Mouse (Mus musculus) midbrain, embryonic 11.5 days (tissue): ENCODE measurements around the gene Abcc3. TPM values are rescaled to one million over a fixed set of nuclear protein-coding genes. Genes with fewer than 3 reads are reported as not detected.

Experiments used
- ATAC-seq: fragments of 200-750 bp; cut with Nextera tagmentation; 2 replicates; pipeline ENCODE4 v1.8.0; 2017; ENCODE audit warnings: moderate TSS enrichment, moderate library complexity; ENCODE audit not compliant: low FRiP score
- DNase-seq: peaks from one replicate; pipeline ENCODE4 v3.0.0; 2015; ENCODE audit warnings: low spot score; ENCODE audit errors: missing footprints
- H3K27ac ChIP-seq: fragments of 300-500 bp; sonication (generic); 2 replicates; pipeline ENCODE4 v1.5.1; 2014; ENCODE audit warnings: low read depth, low read length
- H3K27me3 ChIP-seq: fragments of 300-500 bp; sonication (generic); 2 replicates; pipeline ENCODE4 v1.6.1; 2014; ENCODE audit warnings: mild to moderate bottlenecking, low read length, moderate library complexity, mixed read lengths; ENCODE audit not compliant: control insufficient read depth, insufficient read depth
- H3K36me3 ChIP-seq: fragments of 300-500 bp; sonication (generic); 2 replicates; pipeline ENCODE4 v1.6.1; 2014; ENCODE audit warnings: mild to moderate bottlenecking, low read length, moderate library complexity, mixed read lengths; ENCODE audit not compliant: control insufficient read depth, insufficient read depth
- H3K4me1 ChIP-seq: fragments of 300-500 bp; sonication (generic); 2 replicates; pipeline ENCODE4 v1.6.1; 2014; ENCODE audit warnings: low read length; ENCODE audit not compliant: control insufficient read depth, insufficient read depth
- H3K4me2 ChIP-seq: fragments of 300-500 bp; sonication (generic); 2 replicates; pipeline ENCODE4 v1.6.1; 2014; ENCODE audit warnings: mild to moderate bottlenecking, moderate library complexity
- H3K4me3 ChIP-seq: fragments of 300-500 bp; sonication (generic); 2 replicates; pipeline ENCODE4 v1.5.1; 2014; ENCODE audit warnings: low read depth, low read length
- H3K9ac ChIP-seq: fragments of 300-500 bp; sonication (generic); 2 replicates; pipeline ENCODE4 v1.6.1; 2014; ENCODE audit warnings: low read length
- H3K9me3 ChIP-seq: fragments of 300-500 bp; sonication (generic); 2 replicates; pipeline ENCODE4 v1.6.1; 2016; ENCODE audit warnings: low read length; ENCODE audit not compliant: control insufficient read depth
- WGBS: fragments of 180-500 bp; shearing (Covaris S2); extraction: QIAGEN DNeasy Blood & Tissue Kit; methylation state at CpG from one replicate; pipeline ENCODE4 v1.1.7; 2014; 5-methylcytosine and 5-hydroxymethylcytosine counted together
- polyA plus RNA-seq: library from polyadenylated mRNA; unstranded; fragments of >200 nt; fragmentation: Nextera tagmentation; extraction: Ambion mirVana; gene quantifications from 2 replicates; pipeline ENCODE4 v1.2.1, GENCODE M21; 2014

Gene Abcc3
- polyA plus RNA-seq, 1 experiment from 2014 or later: 0.49 TPM

DNA sequence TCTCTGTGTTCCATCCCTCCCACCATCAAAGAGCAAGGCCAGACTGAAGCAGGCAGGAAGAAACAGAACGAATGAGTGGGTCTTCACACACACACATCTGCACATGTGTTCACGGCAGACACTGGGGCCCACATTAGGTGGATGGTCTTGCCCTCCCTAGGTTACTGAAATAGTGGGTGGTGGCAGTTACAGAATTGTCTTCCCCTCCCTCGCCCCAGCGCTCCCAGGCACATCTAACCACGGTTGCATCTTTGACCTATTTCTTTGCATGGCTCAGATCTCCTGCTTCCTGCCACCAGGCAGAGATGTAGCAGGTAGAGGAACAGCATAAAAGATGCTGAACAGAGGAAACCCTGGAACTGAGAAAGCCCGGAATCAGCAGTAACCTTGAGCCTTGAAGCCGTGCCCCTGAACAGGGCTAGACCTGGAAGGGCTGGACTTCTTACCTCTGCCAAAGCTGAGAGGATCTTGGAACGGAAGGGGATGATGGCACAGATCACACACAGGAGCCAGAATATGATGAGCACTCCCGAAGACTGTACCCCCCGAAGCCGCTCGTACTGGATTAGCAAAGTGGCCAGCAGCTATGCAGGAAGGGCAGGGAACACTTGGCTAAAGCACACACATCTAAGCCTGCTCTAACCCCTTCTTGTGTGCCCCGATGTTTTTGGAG lies 18.4 kb downstream of the Abcc3 start:
- no peaks in the 10 kb centered on the region for H3K9me3 ChIP-seq
- no peak overlapping the region for H3K4me3 ChIP-seq
- H3K4me1 ChIP-seq: no peaks in the 10 kb centered on the region
- H3K4me2 ChIP-seq: no peak overlapping the region
- 95% methylated on average over 13 of the region's 13 CpGs for WGBS
- H3K9ac ChIP-seq: no peak overlapping the region
- DNase-seq (no peak), ATAC-seq (no peak)
- no peaks in the 10 kb centered on the region for H3K27me3 ChIP-seq
- H3K36me3 ChIP-seq: no peaks in the 10 kb centered on the region
- H3K27ac ChIP-seq: no peak overlapping the region

DNA sequence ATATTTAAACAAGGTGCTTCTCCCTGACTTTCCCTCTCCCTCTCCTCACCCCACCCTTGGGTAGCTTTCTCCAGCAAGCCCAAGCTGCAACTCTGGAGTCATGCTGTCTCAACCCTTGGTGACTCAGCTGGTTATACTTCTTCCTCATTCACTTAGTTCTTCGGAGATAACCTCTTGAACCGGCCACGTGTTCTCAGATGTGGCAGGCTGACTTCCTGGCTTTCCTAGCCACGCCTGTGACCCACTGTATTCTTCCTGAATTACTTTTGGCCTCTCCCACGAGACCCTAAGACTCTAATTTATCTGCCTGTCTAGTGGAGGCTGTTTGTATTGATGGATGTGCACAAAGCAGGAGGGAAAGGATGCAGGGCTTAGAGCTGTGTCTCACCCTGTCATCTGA lies 22.0 kb downstream of the Abcc3 start:
- Histone ChIP-seq H3K36me3 (no peaks in the 10 kb centered on the region), H3K4me1 (no peaks in the 10 kb centered on the region), H3K9ac (no peak overlapping the region), H3K4me2 (no peak overlapping the region), H3K4me3 (no peak overlapping the region), H3K27ac (no peak overlapping the region), H3K9me3 (peaks cover 2% of the 10 kb centered on the region; the same call in 1 of the 2 replicates), H3K27me3 (no peaks in the 10 kb centered on the region)
- ATAC-seq: no peak
- DNase-seq: no peak
- WGBS: 59% methylated on average over 5 of the region's 5 CpGs

DNA sequence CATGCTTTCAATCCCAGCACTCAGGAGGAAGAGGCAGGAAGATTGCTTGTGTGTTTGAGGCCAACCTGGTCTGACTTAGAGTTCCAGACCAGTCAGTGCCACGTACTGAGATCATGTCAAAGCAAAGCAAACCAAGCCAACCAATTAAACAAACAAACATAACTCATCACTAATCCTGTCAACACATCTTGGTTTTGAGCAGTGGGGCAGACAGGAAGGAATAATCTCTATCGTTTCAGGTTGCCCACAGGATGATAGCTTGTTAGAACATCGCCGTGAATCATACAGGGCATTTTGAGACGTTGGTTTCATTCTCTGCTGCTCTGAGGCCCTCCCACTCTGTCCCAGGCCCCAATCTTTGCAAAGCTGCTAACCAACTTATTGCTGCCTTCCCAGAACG lies 22.8 kb downstream of the Abcc3 start:
- no peaks in the 10 kb centered on the region for H3K36me3 ChIP-seq
- 87% methylated on average over 6 of the region's 6 CpGs for WGBS
- no peak overlapping the region for H3K9ac ChIP-seq
- H3K27ac ChIP-seq: no peak overlapping the region
- peaks cover 2% of the 10 kb centered on the region; the same call in 1 of the 2 replicates for H3K9me3 ChIP-seq
- no peaks in the 10 kb centered on the region for H3K4me1 ChIP-seq
- no peak overlapping the region for H3K4me2 ChIP-seq
- no peak for ATAC-seq
- DNase-seq: no peak
- H3K4me3 ChIP-seq: no peak overlapping the region
- no peaks in the 10 kb centered on the region for H3K27me3 ChIP-seq

DNA sequence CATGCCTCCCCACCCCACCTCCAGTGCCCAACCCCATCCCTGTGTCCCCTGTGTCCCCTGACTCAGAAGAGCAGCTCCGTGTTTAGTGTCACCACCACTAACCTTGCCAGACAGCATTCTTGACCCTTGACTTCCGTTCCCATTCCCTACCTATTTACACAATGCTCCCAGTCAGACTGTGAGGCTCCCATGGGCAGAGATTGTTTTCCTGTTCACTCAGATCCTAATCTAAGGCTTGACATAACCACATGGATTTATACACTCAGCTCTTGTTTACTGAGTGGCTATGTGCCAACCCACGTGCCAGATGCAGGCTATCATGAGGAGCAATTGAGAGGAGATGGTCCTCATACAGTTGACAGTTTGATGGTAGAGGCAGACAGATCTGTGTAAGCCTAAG lies 27.5 kb downstream of the Abcc3 start:
- 86% methylated on average over 3 of the region's 3 CpGs for WGBS
- Histone ChIP-seq H3K4me2 (no peak overlapping the region), H3K27ac (no peak overlapping the region), H3K9me3 (peaks cover 2% of the 10 kb centered on the region; the same call in 1 of the 2 replicates), H3K4me1 (no peaks in the 10 kb centered on the region), H3K36me3 (no peaks in the 10 kb centered on the region), H3K9ac (no peak overlapping the region), H3K4me3 (no peak overlapping the region), H3K27me3 (no peaks in the 10 kb centered on the region)
- no peak for DNase-seq
- ATAC-seq: no peak

DNA sequence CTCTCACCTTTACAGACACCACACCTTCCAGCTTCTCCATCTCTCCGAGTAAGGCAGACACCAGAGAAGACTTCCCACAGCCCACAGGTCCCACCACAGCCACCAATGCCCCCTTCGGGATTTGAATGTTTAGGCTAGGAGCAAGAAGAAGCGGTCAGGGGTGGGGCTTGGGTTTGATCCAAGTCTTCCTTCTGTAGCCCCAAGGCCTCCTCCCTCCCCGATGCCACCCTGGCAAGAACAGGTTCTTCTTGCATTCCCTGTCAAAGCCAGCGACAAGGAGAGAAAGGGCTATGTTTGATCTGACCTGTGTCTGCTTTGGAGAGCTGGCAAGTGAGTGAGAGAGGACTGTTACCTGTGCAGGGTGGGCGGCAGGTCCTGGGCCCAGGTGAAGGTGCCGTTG lies 29.1 kb downstream of the Abcc3 start:
- no peak for ATAC-seq
- 85% methylated on average over 7 of the region's 7 CpGs for WGBS

DNA sequence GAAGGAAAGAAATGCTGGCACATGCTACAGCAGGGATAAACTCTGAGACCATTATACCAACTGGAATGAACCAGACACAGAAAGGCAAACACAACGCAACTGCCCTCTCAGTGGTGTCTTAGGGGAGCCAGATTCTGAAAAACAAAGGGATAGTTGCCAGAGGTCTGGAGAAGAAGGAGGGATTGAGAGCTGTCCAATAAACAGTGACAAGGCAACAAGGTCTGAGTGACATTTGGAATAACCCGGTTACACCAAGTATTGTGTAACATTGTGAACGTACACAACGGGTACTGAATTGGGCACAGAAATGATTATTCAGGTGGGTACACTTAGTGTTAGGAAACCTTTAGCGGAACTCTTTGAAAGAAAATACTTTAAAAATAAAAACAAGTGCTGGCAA lies 30.7 kb downstream of the Abcc3 start:
- no peak for DNase-seq

More for the DNA sequence above, 29.1 kb downstream of the Abcc3 start:
- peaks cover 2% of the 10 kb centered on the region; the same call in 1 of the 2 replicates for H3K9me3 ChIP-seq
- H3K27ac ChIP-seq: no peak overlapping the region
- H3K4me2 ChIP-seq: no peak overlapping the region
- H3K27me3 ChIP-seq: no peaks in the 10 kb centered on the region
- DNase-seq: no peak
- no peaks in the 10 kb centered on the region for H3K4me1 ChIP-seq
- no peaks in the 10 kb centered on the region for H3K36me3 ChIP-seq
- H3K4me3 ChIP-seq: no peak overlapping the region
- H3K9ac ChIP-seq: no peak overlapping the region

DNA sequence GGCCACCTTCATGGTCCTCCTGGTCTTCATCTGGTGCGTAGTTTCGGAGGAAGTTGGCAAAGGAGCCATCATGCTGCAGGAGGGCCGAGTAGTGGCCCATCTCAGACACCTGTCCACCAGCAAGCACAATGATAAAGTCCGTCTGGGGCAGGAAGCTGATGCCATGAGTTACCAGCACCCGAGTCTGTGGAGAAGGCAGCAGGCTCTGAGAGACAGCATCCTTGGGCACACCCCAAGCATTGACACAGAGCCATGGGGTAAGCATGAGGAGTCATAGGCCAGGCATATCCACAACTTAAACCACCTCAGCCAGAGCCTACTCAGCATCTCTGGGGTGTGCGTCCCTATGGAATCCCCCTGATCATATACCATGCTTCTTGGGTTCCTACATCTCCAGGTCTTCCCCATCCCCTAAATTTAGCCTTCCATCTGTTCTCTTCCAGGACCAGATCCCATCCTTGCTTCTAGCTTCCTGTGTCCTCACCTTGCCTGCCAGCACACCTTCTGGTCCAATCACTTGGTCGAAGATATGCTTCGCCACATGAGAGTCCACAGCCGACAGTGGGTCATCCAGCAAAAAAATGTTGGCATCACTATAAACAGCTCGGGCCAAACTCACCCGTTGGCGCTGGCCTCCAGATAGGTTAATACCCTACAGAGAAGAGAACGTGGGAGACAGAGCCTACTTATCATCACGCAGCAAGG lies 31.5 kb downstream of the Abcc3 start:
- Histone ChIP-seq H3K27me3 (no peaks in the 10 kb centered on the region), H3K9me3 (peaks cover 2% of the 10 kb centered on the region; the same call in 1 of the 2 replicates), H3K27ac (no peak overlapping the region), H3K9ac (no peak overlapping the region), H3K4me3 (no peak overlapping the region), H3K4me1 (no peaks in the 10 kb centered on the region), H3K4me2 (no peak overlapping the region), H3K36me3 (no peaks in the 10 kb centered on the region)
- 90% methylated on average over 14 of the region's 14 CpGs for whole genome bisulfite sequencing
- DNase-seq (no peak), ATAC-seq (no peak)

More for the DNA sequence above, 30.7 kb downstream of the Abcc3 start:
- Histone ChIP-seq H3K27me3 (no peaks in the 10 kb centered on the region), H3K9me3 (peaks cover 2% of the 10 kb centered on the region; the same call in 1 of the 2 replicates), H3K36me3 (no peaks in the 10 kb centered on the region), H3K4me1 (no peaks in the 10 kb centered on the region), H3K4me3 (no peak overlapping the region), H3K9ac (no peak overlapping the region), H3K4me2 (no peak overlapping the region), H3K27ac (no peak overlapping the region)
- ATAC-seq: no peak
- WGBS: 92% methylated on average over 5 of the region's 5 CpGs

DNA sequence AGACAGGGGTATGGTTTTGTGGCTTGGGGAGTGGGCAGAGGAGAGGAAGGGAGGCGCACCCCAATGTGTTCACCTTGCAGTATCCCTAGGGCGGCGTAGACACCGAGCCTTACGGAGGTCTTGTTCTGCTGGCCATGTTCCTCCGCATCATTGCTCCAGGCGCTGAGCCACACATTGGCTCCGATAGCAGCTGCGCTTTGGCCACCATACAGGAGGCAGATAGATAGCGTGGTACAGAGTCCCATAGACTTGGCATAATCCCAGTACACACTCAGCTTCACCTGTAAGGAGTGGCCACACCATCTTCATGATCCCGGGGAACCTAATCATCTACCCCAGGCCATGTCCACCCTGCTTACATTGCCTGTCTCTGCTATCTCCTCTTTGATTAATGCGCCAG lies 33.6 kb downstream of the Abcc3 start:
- no peak overlapping the region for H3K27ac ChIP-seq
- 96% methylated on average over 12 of the region's 12 CpGs for WGBS
- H3K4me1 ChIP-seq: no peaks in the 10 kb centered on the region
- no peak overlapping the region for H3K4me3 ChIP-seq
- no peak for DNase-seq
- no peak overlapping the region for H3K4me2 ChIP-seq
- H3K27me3 ChIP-seq: no peaks in the 10 kb centered on the region
- no peak overlapping the region for H3K9ac ChIP-seq
- ATAC-seq: no peak
- H3K9me3 ChIP-seq: no peaks in the 10 kb centered on the region
- H3K36me3 ChIP-seq: no peaks in the 10 kb centered on the region

DNA sequence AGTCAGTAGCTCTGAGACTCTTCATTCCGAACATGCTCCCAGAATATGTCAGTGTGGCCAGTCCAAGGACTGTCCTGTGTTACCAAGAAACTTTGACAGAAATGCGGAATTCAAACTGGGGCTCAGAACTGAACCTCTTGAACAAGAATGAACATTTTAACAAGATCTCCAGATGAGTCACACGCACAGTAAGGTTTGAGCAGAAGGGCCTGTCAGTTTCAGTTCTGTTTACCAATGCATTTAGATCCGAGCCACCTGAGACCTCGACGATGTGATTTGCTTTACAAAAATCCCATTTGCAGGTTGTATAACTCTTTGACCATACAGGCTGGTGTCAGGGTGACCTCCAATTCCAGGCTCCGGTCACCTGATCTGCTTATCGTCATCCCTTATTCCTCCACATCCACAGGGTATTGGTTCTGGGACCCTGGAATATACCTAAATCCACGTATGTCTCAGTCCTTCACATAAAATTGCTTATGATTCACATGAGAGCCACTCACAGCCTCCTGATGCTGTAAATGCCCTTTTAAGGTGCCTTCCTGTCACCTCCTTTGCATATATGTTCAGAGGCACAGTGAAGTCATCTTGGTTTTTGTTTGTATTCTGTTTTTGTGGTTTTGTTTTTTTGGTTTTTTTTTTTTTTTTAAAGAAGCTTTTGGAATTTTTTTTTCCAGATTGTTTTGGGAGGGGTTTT lies 37.1 kb downstream of the Abcc3 start:
- H3K9ac ChIP-seq: no peak overlapping the region
- no peaks in the 10 kb centered on the region for H3K27me3 ChIP-seq
- DNase-seq (no peak), ATAC-seq (no peak)
- no peak overlapping the region for H3K4me2 ChIP-seq
- no peak overlapping the region for H3K27ac ChIP-seq
- 86% methylated on average over 9 of the region's 9 CpGs for WGBS
- no peak overlapping the region for H3K4me3 ChIP-seq
- H3K9me3 ChIP-seq: no peaks in the 10 kb centered on the region
- no peaks in the 10 kb centered on the region for H3K4me1 ChIP-seq
- H3K36me3 ChIP-seq: no peaks in the 10 kb centered on the region
